Mouse (Mus musculus) left cerebral cortex, adult 2 months (tissue): ENCODE data around the gene Son. TPM values are rescaled to one million over a fixed set of nuclear protein-coding genes. Genes with fewer than 3 reads are reported as not detected.

ENCODE experiments used
- DNase-seq, 2 experiments: peaks; one replicate each; pipeline ENCODE4 v3.0.0; 2021 to 2022; ENCODE audit warnings: low spot score in 2 of 2, mixed read lengths in 1 of 2; ENCODE audit errors: extremely low spot score in 1 of 2
- H3K27ac ChIP-seq: fragments of 200-600 bp; 2 replicates; pipeline ENCODE4 v1.8.1; 2022
- H3K4me3 ChIP-seq: fragments of 200-600 bp; 2 replicates; pipeline ENCODE4 v1.8.1; 2022
- CTCF ChIP-seq: fragments of 200-600 bp; IDR thresholded peaks from 2 replicates; pipeline ENCODE4 v1.8.1; 2022; ENCODE audit warnings: antibody characterized with exemption, mild to moderate bottlenecking, moderate library complexity
- intact Hi-C: fragments of 180-260 bp; cut with DNase I; formaldehyde crosslinking; loops from one replicate; pipeline ENCODE4 v1.15.1; 2025
- total RNA-seq, 2 experiments: library from RNA; stranded (reverse); gene quantifications; 2 replicates each; pipeline ENCODE4 v1.2.3; 2021

Son gene
- total RNA-seq, 2 experiments from 2014 or later, result 221 to 228 TPM

DNA sequence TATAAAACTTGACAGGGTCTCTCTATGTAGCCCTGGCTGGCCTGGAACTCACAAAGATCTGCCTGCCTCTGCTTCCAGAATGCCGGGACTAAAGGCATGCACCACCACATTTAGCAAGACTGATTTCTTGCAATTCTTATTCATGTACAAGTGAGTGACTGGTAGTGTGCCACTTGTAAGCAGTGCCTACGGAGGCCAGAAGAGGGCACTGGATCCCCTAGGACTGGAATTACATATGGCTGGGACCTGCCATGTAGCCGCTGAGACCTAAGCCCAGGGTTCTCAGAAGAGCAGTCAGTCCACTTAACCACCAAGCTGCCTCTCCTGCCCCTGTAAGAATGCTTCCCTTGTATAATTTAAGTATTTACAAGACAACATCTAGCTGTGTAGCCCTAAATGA is 76.9 kb downstream of the Son start:
- H3K27ac ChIP-seq, result no peak overlapping the region
- intact Hi-C loops, result loop anchor here (10.0 kb wide), 1 partner anchor 581 kb away; the partner anchor contains the start of gene Smim11
- peak in 1 of 2 experiments; percentile 41 for DNase-seq
- no peak overlapping the region for H3K4me3 ChIP-seq
- TF ChIP-seq CTCF, result peak; percentile 75

DNA sequence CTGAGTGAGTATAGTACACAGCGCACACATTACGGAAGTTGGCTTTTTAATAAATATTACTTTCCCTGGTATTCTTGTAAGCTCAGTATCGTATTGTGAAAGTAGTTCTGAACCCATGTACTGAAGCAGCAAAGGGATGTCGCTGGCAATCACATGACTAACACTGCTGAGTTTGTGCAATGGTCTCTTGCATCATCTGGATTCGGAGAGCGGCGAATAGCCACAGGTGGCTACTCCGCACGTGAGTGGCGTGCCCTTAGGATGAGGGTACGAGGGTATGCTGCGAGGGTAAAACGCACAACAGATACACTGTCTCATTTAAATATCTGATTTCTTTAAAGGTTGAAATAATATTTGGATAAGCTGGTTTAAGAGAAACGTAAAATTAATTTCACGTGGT is 80.1 kb downstream of the Son start:
- no peak overlapping the region; the same call in 1 of the 2 replicates for H3K27ac ChIP-seq
- DNase-seq, result no peak
- TF ChIP-seq CTCF, result no peak
- intact Hi-C loops, result loop anchor here (10.0 kb wide), 1 partner anchor 577 kb away; the partner anchor contains the start of gene Smim11
- H3K4me3 ChIP-seq, result peak overlapping the region; percentile 64

DNA sequence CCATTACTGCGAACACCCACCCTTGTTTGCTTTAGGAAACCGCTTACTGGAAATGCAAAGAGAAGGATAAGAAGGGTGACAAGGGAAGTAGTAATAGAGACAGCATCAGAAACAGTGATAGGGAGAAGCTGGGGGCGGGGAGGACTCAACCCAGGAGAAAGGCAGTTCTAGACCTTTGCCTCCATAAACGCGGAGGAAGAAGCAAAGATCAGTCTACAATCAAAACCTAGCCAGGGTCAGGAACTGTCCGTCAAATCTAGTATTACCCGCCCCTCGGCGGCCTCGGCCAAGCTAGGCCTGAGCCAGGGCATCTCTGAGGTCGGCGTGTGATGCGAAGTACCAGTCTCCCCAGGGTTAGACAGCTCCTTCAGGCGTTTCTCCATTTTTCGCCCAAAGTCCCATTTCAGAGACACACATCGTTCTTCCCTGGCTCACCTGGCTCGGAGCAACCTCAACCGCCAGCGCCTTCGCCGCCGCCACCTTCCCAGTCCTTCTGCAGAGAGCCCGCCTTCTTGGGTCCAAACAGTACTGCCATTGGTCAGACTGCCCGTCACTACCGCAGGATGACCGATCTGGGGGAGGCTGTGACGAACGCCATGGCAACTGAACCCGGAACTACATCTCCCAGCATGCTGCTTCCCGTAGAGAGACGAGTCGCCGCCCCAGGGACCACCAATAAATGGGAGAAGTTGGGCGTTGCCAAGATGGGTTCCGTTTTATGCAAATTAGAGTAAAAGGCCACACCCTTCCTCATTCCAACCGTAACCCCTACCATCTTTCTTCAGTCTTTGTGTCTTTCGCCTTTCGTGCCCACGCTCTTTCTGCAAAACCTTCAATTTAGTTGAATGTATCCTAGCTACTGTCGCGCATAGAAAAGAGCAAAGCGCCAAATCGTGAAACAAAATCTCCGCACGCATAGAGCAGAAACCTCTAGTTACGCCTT is 81.1 kb downstream of the Son start, which contains the start of gene Cryzl1:
Gene Cryzl1, minus strand, starts transcription at position 853 of the 943 bp plus-strand sequence.
- peak; percentile 97 to 98 for DNase-seq
- Histone ChIP-seq H3K4me3 (peak within 1 kb of the TSS; percentile 64), H3K27ac (peak within 1 kb of the TSS; percentile 91)
- intact Hi-C loops, result loop anchor here (2.0 to 10.0 kb wide), 3 partner anchors 188 to 576 kb away; partner anchors contain the start of gene Smim11
- TF ChIP-seq CTCF, result no peak

Other genes with a start within 250 kb of the Son start
- gene Il10rb, start 241.3 kb upstream of the Son start, total RNA-seq, result 1 to 10 TPM; 8.5 to 9.1 TPM
- 10 to 100 TPM; 45.2 TPM for gene Ifnar1, start 162.3 kb upstream of the Son start, total RNA-seq
- 10 to 100 TPM; 30.0 to 32.7 TPM for gene Ifngr2, start 100.4 kb upstream of the Son start, total RNA-seq
- gene Tmem50b, start 49.7 kb upstream of the Son start, total RNA-seq, result 10 to 100 TPM; 84.1 to 88.0 TPM
- 1 to 10 TPM; 9.0 to 9.8 TPM for gene Dnajc28, start 28.5 kb upstream of the Son start, total RNA-seq
- 10 to 100 TPM; 48.4 to 52.8 TPM for gene Gart, start 554 bp upstream of the Son start, total RNA-seq
- 10 to 100 TPM; 23.8 to 28.9 TPM for gene Donson, start 41.3 kb downstream of the Son start, total RNA-seq
- 100 to 1,000 TPM; 107 to 108 TPM for gene Cryzl1, start 81.5 kb downstream of the Son start, total RNA-seq
- gene Itsn1, start 81.8 kb downstream of the Son start, total RNA-seq, result 100 to 1,000 TPM; 133 to 156 TPM